Mouse (Mus musculus) midbrain, postnatal 0 days (tissue): Measurements from ENCODE around the gene Pde4b. TPM values are rescaled to one million over a fixed set of nuclear protein-coding genes. Genes with fewer than 3 reads are reported as not detected.

Experiments used
- ATAC-seq: fragments of 200-750 bp; cut with Nextera tagmentation; 2 replicates; pipeline ENCODE4 v1.8.0; 2017; ENCODE audit warnings: moderate number of reproducible peaks, mild to moderate bottlenecking, moderate TSS enrichment, moderate library complexity; ENCODE audit not compliant: low FRiP score
- DNase-seq: peaks from one replicate; pipeline ENCODE4 v3.0.0-alpha.2; 2015; ENCODE audit warnings: low spot score
- H3K27ac ChIP-seq: fragments of 300-500 bp; sonication (generic); 2 replicates; pipeline ENCODE4 v1.5.1; 2014; ENCODE audit warnings: low read depth, mild to moderate bottlenecking, low read length, mixed read lengths
- H3K27me3 ChIP-seq: fragments of 300-500 bp; sonication (generic); 2 replicates; pipeline ENCODE4 v1.6.1; 2014; ENCODE audit warnings: low read length, control low read depth, mixed read lengths; ENCODE audit not compliant: insufficient read depth
- H3K36me3 ChIP-seq: fragments of 300-500 bp; sonication (generic); 2 replicates; pipeline ENCODE4 v1.6.1; 2014; ENCODE audit warnings: low read length, control low read depth, mixed read lengths; ENCODE audit not compliant: insufficient read depth
- H3K4me1 ChIP-seq: fragments of 300-500 bp; sonication (generic); 2 replicates; pipeline ENCODE4 v1.6.1; 2014; ENCODE audit warnings: mild to moderate bottlenecking, control low read depth, antibody characterized with exemption, low read length, mixed read lengths; ENCODE audit not compliant: insufficient read depth
- H3K4me2 ChIP-seq: fragments of 300-500 bp; sonication (generic); 2 replicates; pipeline ENCODE4 v1.6.1; 2014; ENCODE audit warnings: low read depth, mild to moderate bottlenecking, low read length, mixed read lengths; ENCODE audit not compliant: poor library complexity, severe bottlenecking
- H3K4me3 ChIP-seq: fragments of 300-500 bp; sonication (generic); 2 replicates; pipeline ENCODE4 v1.5.1; 2014; ENCODE audit warnings: low read depth, mild to moderate bottlenecking, low read length, moderate library complexity
- H3K9ac ChIP-seq: fragments of 300-500 bp; sonication (generic); replicated peaks from 2 replicates; pipeline ENCODE4 v1.6.1; 2014; ENCODE audit warnings: mild to moderate bottlenecking, low read length, moderate library complexity, mixed read lengths; ENCODE audit not compliant: poor library complexity, severe bottlenecking
- H3K9me3 ChIP-seq: fragments of 300-500 bp; sonication (generic); 2 replicates; pipeline ENCODE4 v1.6.1; 2016; ENCODE audit warnings: low read length, control low read depth
- CTCF ChIP-seq: IDR thresholded peaks from 2 replicates; pipeline ENCODE4 v1.5.1; 2016; ENCODE audit warnings: antibody characterized with exemption, mild to moderate bottlenecking
- WGBS: fragments of 180-500 bp; shearing (Covaris S2); extraction: QIAGEN DNeasy Blood & Tissue Kit; methylation state at CpG from one replicate; pipeline ENCODE4 v1.1.7; 2014; 5-methylcytosine and 5-hydroxymethylcytosine counted together
- polyA plus RNA-seq: library from polyadenylated mRNA; unstranded; fragments of >200 nt; fragmentation: Nextera tagmentation; extraction: Ambion mirVana; gene quantifications from 2 replicates; pipeline ENCODE4 v1.2.1, GENCODE M21; 2015
- total RNA-seq: library from RNA; depleted of rRNA; stranded (reverse); fragments of >200 nt; gene quantifications from 2 replicates; pipeline ENCODE4 v1.2.3, GENCODE M21; 2014

The Pde4b gene
- total and polyA plus RNA-seq, 2 experiments from 2014 or later: 65.5 to 90.1 TPM

DNA sequence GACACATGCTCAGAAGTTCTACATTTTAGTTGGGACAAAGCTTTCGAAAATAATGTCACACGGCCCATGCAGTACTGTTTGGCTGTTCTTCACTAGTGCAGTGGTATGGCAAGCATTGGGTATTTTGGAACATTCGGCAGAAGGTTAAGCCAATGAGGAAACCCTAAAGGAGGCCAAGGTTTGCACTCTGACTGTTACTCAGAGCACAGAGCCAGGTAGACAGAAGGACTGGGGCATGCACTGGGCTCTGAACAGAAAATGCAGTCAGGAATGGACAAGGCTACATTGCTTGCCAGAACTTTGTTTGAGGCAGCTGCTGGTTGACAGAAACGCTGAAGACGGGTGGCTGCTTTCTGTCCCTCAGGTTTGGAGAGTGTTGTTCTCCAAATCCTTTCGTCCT, 19.4 kb downstream of the Pde4b start:
- H3K27ac ChIP-seq: no peak overlapping the region
- no peak for TF ChIP-seq CTCF
- H3K4me2 ChIP-seq: no peak overlapping the region
- H3K4me3 ChIP-seq: no peak overlapping the region
- ATAC-seq (no peak), DNase-seq (no peak)
- 92% methylated on average over 6 of the region's 6 CpGs for WGBS
- no peaks in the 10 kb centered on the region for H3K4me1 ChIP-seq
- H3K36me3 ChIP-seq: no peaks in the 10 kb centered on the region
- H3K9me3 ChIP-seq: no peaks in the 10 kb centered on the region
- no peaks in the 10 kb centered on the region for H3K27me3 ChIP-seq
- no peak overlapping the region for H3K9ac ChIP-seq

- Histone ChIP-seq H3K27ac (no peak overlapping the region), H3K4me3 (no peak overlapping the region), H3K4me2 (no peak overlapping the region), H3K27me3 (no peaks in the 10 kb centered on the region), H3K36me3 (no peaks in the 10 kb centered on the region), H3K9ac (no peak overlapping the region), H3K9me3 (no peaks in the 10 kb centered on the region), H3K4me1 (no peaks in the 10 kb centered on the region)
- no peak for ATAC-seq
- TF ChIP-seq CTCF: no peak
- no peak for DNase-seq
- 91% methylated on average over 3 of the region's 3 CpGs for WGBS
These were observed 32.1 kb downstream of the Pde4b start for GRCm38 (mm10) chr4:102119454-102119853.

- H3K27me3 ChIP-seq: no peaks in the 10 kb centered on the region
- no peaks in the 10 kb centered on the region for H3K36me3 ChIP-seq
- H3K9ac ChIP-seq: no peak overlapping the region
- no peaks in the 10 kb centered on the region for H3K9me3 ChIP-seq
- no peak overlapping the region for H3K4me3 ChIP-seq
- TF ChIP-seq CTCF: no peak
- DNase-seq (no peak), ATAC-seq (no peak)
- H3K4me1 ChIP-seq: no peaks in the 10 kb centered on the region
- 75% methylated on average over 3 of the region's 3 CpGs for WGBS
- no peak overlapping the region for H3K4me2 ChIP-seq
- no peak overlapping the region for H3K27ac ChIP-seq
These were observed 49.1 kb downstream of the Pde4b start for GRCm38 (mm10) chr4:102136366-102136849.

GRCm38 (mm10) chr4:102138346-102138745, 51.0 kb downstream of the Pde4b start:
- 72% methylated on average over 4 of the region's 4 CpGs for WGBS
- H3K27me3 ChIP-seq: no peaks in the 10 kb centered on the region
- DNase-seq: no peak

DNA sequence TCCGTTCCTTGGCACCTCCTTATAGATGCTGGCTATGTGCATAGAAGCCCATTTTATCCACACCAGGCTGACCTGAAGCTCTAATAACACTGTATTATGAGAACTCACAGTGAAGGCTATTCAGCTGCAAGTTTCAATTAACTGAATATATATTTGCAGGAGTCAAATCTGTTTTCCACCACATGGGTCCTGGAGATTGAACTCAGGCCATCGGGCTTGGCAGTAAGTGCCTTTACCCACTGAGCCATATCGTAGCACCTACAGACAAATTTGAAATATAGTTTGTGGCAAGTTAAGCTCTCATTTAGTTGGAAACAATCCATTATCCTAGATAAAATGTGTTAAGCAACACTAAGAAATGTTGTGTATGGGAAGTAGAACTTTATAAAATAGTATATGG, 53.9 kb downstream of the Pde4b start:
- Histone ChIP-seq H3K9me3 (no peaks in the 10 kb centered on the region), H3K4me2 (no peak overlapping the region), H3K27ac (no peak overlapping the region), H3K4me1 (no peaks in the 10 kb centered on the region), H3K36me3 (no peaks in the 10 kb centered on the region), H3K4me3 (no peak overlapping the region), H3K27me3 (no peaks in the 10 kb centered on the region), H3K9ac (no peak overlapping the region)
- TF ChIP-seq CTCF: no peak
- ATAC-seq: no peak
- WGBS: 90% methylated on average over 3 of the region's 3 CpGs
- DNase-seq: no peak

More at GRCm38 (mm10) chr4:102138346-102138745, 51.0 kb downstream of the Pde4b start:
- no peaks in the 10 kb centered on the region for H3K4me1 ChIP-seq
- no peak for TF ChIP-seq CTCF
- no peak overlapping the region for H3K4me3 ChIP-seq
- ATAC-seq: no peak
- H3K4me2 ChIP-seq: no peak overlapping the region
- H3K36me3 ChIP-seq: no peaks in the 10 kb centered on the region
- no peaks in the 10 kb centered on the region for H3K9me3 ChIP-seq
- no peak overlapping the region for H3K9ac ChIP-seq
- H3K27ac ChIP-seq: no peak overlapping the region

DNA sequence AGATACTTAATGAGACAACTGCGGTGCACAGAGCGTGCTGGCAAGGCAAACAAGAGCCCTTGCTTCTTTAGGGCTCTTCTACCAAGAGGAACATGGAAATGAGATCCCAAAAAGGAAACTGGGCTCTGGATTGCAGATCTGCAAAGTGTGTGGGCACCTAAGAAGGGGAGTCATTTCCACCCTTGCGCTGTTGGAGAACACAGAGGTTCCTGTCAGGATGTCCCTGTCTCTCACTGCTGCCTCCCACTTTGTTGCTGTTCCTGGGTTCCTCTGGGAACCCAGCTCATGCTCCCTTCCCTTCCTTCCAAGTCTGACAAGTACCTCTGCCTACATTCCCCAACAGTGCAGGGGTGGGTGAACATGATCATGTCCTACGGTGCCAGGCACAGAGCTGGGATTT, 61.4 kb downstream of the Pde4b start:
- Histone ChIP-seq H3K36me3 (no peaks in the 10 kb centered on the region), H3K27me3 (no peaks in the 10 kb centered on the region), H3K4me1 (no peaks in the 10 kb centered on the region), H3K9ac (no peak overlapping the region), H3K27ac (no peak overlapping the region), H3K4me3 (no peak overlapping the region), H3K9me3 (no peaks in the 10 kb centered on the region), H3K4me2 (no peak overlapping the region)
- no peak for DNase-seq
- 72% methylated on average over 4 of the region's 4 CpGs for WGBS
- no peak for ATAC-seq
- TF ChIP-seq CTCF: no peak
